ENCODE assay signal across 8 mouse cellular contexts in the genomic region with DNA sequence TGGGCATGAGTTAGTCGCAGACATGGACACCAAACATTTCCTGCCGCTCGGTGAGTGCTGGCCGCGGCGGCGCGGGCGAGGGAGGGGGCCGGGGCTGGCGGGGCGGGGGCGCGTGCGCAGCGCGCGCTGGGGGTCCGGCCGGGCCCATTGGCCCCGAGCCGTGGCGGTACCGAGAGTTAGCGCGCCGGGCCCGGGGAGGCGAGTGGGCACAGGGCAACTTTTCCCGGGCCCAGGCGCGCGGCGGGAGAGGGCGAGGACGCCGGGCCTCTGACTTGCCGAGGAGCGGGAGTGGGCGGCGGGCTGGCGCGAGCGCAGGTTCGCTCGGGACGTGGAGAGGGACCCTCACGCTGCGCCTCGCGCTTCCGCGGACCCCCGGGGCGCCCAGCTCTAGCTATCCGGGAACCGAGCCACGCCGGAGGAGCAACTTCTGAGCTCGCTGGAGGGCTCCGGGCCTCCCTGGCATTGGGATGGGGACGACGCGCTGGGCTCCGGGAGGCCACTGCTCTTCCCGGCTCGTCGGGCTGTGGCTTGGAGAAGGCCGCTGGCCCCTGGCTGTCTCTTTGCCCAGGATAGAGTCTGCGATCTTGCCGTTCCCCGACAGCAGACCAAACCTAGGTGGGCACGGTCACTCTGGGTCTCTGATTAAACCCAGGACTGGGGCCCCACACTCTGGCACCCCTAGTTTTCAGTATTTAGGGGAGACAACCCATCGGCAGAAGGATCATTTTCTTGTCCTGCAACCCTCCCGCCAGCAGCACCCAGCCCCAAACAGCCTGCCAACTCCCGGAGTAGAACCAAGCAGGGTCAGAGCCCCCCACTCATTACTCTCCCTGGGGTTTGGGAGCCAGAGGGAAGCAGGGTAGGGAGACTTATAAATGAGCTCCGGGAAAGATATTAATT. TPM values are rescaled to one million over a fixed set of nuclear protein-coding genes. Genes with fewer than 3 reads are reported as not detected.
DNase-seq lines count a peak whose midpoint lies in the region; ATAC-seq and TF ChIP-seq lines count a peak whose summit lies in the region.

No protein-coding gene starts in this region.

- peak overlapping the region; percentile 80 for H3K9ac ChIP-seq in forebrain, embryonic 16.5 days (replicated peaks; ENCODE audit: low read depth, low read length)
- peak overlapping the region; percentile 53 for H3K9ac ChIP-seq in hindbrain, postnatal 0 days (replicated peaks; ENCODE audit: low read length)
- peak overlapping the region; percentile 71 for H3K9ac ChIP-seq in liver, embryonic 15.5 days
- H3K9ac ChIP-seq in neural tube, embryonic 15.5 days (replicated peaks): peak overlapping the region; percentile 79

- peak overlapping the region; percentile 91 for H3K4me2 ChIP-seq in forebrain, embryonic 16.5 days (ENCODE audit: low read length)
- H3K4me2 ChIP-seq in hindbrain, postnatal 0 days (ENCODE audit: low read depth, low read length): peak overlapping the region; percentile 76
- peak overlapping the region; percentile 86 for H3K4me2 ChIP-seq in liver, embryonic 15.5 days
- peak overlapping the region; percentile 96 for H3K4me2 ChIP-seq in neural tube, embryonic 15.5 days

- no peak for TF ChIP-seq POLR2A in spleen, adult 2 months (IDR thresholded peaks at IDR 0.05; ENCODE audit: low read depth, low read length)

- no peaks in the 10 kb centered on the region; the same call in 1 of the 2 replicates for H3K4me1 ChIP-seq in spleen, adult 2 months (ENCODE audit: control insufficient read depth, insufficient read depth, insufficient read length)
- H3K4me1 ChIP-seq in brown adipose tissue, adult 24 weeks (ENCODE audit: control insufficient read depth, insufficient read depth, insufficient read length, low read length): peaks cover 39% of the 10 kb centered on the region
- H3K4me1 ChIP-seq in forebrain, embryonic 16.5 days (replicated peaks; ENCODE audit: control insufficient read depth, insufficient read depth, low read length): peaks cover 39% of the 10 kb centered on the region
- H3K4me1 ChIP-seq in hindbrain, postnatal 0 days (ENCODE audit: insufficient read depth, low read length): peaks cover 34% of the 10 kb centered on the region
- H3K4me1 ChIP-seq in liver, embryonic 15.5 days (replicated peaks): peaks cover 78% of the 10 kb centered on the region
- H3K4me1 ChIP-seq in neural tube, embryonic 15.5 days: peaks cover 63% of the 10 kb centered on the region

- TF ChIP-seq CTCF in spleen, adult 2 months (IDR thresholded peaks at IDR 0.05; ENCODE audit: extremely low read depth, insufficient read depth, insufficient read length, insufficient replicate concordance): no peak
- TF ChIP-seq CTCF in hindbrain, postnatal 0 days (IDR thresholded peaks at IDR 0.05; ENCODE audit: low read depth): no peak

- no peak for DNase-seq in spleen, adult 2 months (ENCODE audit: low read depth in 1 of 2, low spot score in 2 of 2)
- DNase-seq in spleen, adult 12 weeks (ENCODE audit: low spot score): no peak
- DNase-seq in hindbrain, postnatal 0 days (ENCODE audit: low spot score): peak; percentile 62
- no peak for DNase-seq in layer of hippocampus, adult 11-12 months (ENCODE audit: low spot score)

- peak overlapping the region; percentile 72 for H3K27ac ChIP-seq in spleen, adult 2 months (ENCODE audit: insufficient read depth, low read length)
- H3K27ac ChIP-seq in brown adipose tissue, adult 24 weeks (replicated peaks; ENCODE audit: low read depth, low read length): peak overlapping the region; percentile 88
- peak overlapping the region; percentile 34 for H3K27ac ChIP-seq in forebrain, embryonic 16.5 days (ENCODE audit: low read length)
- H3K27ac ChIP-seq in hindbrain, postnatal 0 days: peak overlapping the region; percentile 78
- H3K27ac ChIP-seq in liver, embryonic 15.5 days (replicated peaks): peak overlapping the region; percentile 82
- peak overlapping the region; percentile 85 for H3K27ac ChIP-seq in neural tube, embryonic 15.5 days (replicated peaks)

- peak; percentile 21; the same call in 1 of the 2 replicates for ATAC-seq in forebrain, embryonic 16.5 days
- peak; percentile 21; the same call in 1 of the 2 replicates for ATAC-seq in hindbrain, postnatal 0 days
- ATAC-seq in liver, embryonic 15.5 days (ENCODE audit: insufficient read depth): no peak
- ATAC-seq in neural tube, embryonic 15.5 days (ENCODE audit: low FRiP score): peak; percentile 28; the same call in 1 of the 2 replicates

- peaks cover 3% of the 10 kb centered on the region; the same call in 1 of the 2 replicates for H3K27me3 ChIP-seq in spleen, adult 2 months (ENCODE audit: control insufficient read depth, insufficient read depth, low read length)
- no peaks in the 10 kb centered on the region for H3K27me3 ChIP-seq in forebrain, embryonic 16.5 days (replicated peaks; ENCODE audit: control insufficient read depth, insufficient read depth, low read length)
- no peaks in the 10 kb centered on the region for H3K27me3 ChIP-seq in hindbrain, postnatal 0 days (ENCODE audit: insufficient read depth, low read length)
- peaks cover 30% of the 10 kb centered on the region for H3K27me3 ChIP-seq in liver, embryonic 15.5 days
- H3K27me3 ChIP-seq in neural tube, embryonic 15.5 days (replicated peaks): no peaks in the 10 kb centered on the region

- no peaks in the 10 kb centered on the region for H3K36me3 ChIP-seq in spleen, adult 2 months (ENCODE audit: control insufficient read depth, insufficient read depth, low read length)
- H3K36me3 ChIP-seq in forebrain, embryonic 16.5 days (ENCODE audit: control insufficient read depth, insufficient read depth): no peaks in the 10 kb centered on the region
- H3K36me3 ChIP-seq in hindbrain, postnatal 0 days (ENCODE audit: insufficient read depth, low read length): no peaks in the 10 kb centered on the region
- no peaks in the 10 kb centered on the region for H3K36me3 ChIP-seq in liver, embryonic 15.5 days (replicated peaks)
- H3K36me3 ChIP-seq in neural tube, embryonic 15.5 days: no peaks in the 10 kb centered on the region

- WGBS in spleen, adult 2 months: 2% methylated on average over 76 of the region's 77 CpGs
- 0% methylated on average over 69 of the region's 77 CpGs for WGBS in forebrain, embryonic 16.5 days
- WGBS in hindbrain, postnatal 0 days: 2% methylated on average over 58 of the region's 77 CpGs
- 2% methylated on average over 67 of the region's 77 CpGs for WGBS in liver, embryonic 15.5 days (ENCODE audit: insufficient replicate concordance)
- under 1% methylated on average over 56 of the region's 77 CpGs for WGBS in neural tube, embryonic 15.5 days

- H3K4me3 ChIP-seq in spleen, adult 2 months (ENCODE audit: extremely low read depth, insufficient read depth, insufficient read length): peak overlapping the region; percentile 68
- peak overlapping the region; percentile 98 for H3K4me3 ChIP-seq in brown adipose tissue, adult 24 weeks (ENCODE audit: insufficient read depth, low read depth, low read length)
- H3K4me3 ChIP-seq in forebrain, embryonic 16.5 days (replicated peaks; ENCODE audit: low read length): peak overlapping the region; percentile 76
- peak overlapping the region; percentile 71 for H3K4me3 ChIP-seq in hindbrain, postnatal 0 days (ENCODE audit: low read length)
- peak overlapping the region; percentile 70 for H3K4me3 ChIP-seq in liver, embryonic 15.5 days (replicated peaks)
- peak overlapping the region; percentile 73 for H3K4me3 ChIP-seq in neural tube, embryonic 15.5 days (replicated peaks)

- no peaks in the 10 kb centered on the region for H3K9me3 ChIP-seq in forebrain, embryonic 16.5 days (ENCODE audit: control insufficient read depth, low read length)
- H3K9me3 ChIP-seq in hindbrain, postnatal 0 days (ENCODE audit: low read length): no peaks in the 10 kb centered on the region
- H3K9me3 ChIP-seq in liver, embryonic 15.5 days (replicated peaks): no peaks in the 10 kb centered on the region
- no peaks in the 10 kb centered on the region for H3K9me3 ChIP-seq in neural tube, embryonic 15.5 days (replicated peaks)

RNA-seq across cellular contexts. Expression of a gene that starts 1.4 kb away (rescaled TPM):
- polyA plus RNA-seq in spleen, adult 2 months (2012; rRNA removed): 40.6 and 44.9 TPM in 2 replicates
- 23.1 and 24.1 TPM in 2 replicates for polyA plus RNA-seq in brown adipose tissue, adult 24 weeks (2012; ENCODE audit: insufficient read depth, insufficient read length, missing spikeins)
- polyA plus RNA-seq in forebrain, embryonic 16.5 days (2015; fragmentation: Nextera tagmentation; extraction: Ambion mirVana): 2.4 and 3.4 TPM in 2 replicates
- 32.5 and 34.0 TPM in 2 replicates for total RNA-seq in hindbrain, postnatal 0 days (2014; rRNA removed)
- polyA plus RNA-seq in hindbrain, postnatal 0 days (2015; fragmentation: Nextera tagmentation; extraction: Ambion mirVana): 3.5 and 3.9 TPM in 2 replicates
- polyA plus RNA-seq in liver, embryonic 15.5 days (2015; fragmentation: Nextera tagmentation; extraction: Ambion mirVana): 4.7 and 5.8 TPM in 2 replicates
- 3.6 and 5.1 TPM in 2 replicates for polyA plus RNA-seq in neural tube, embryonic 15.5 days (2015; fragmentation: Nextera tagmentation; extraction: Ambion mirVana)

Comparison
In these comparisons a context has a peak if more than half of its experiments do, and no peak if none do; other contexts are left out.
1. H3K27ac ChIP-seq: peak in every context shown above with its lines; median percentile 88 in brown adipose tissue, adult 24 weeks; 85 in neural tube, embryonic 15.5 days; 82 in liver, embryonic 15.5 days; 78 in hindbrain, postnatal 0 days; 72 in spleen, adult 2 months; 34 in forebrain, embryonic 16.5 days.